Mouse (Mus musculus) kidney, adult 2 months (tissue): ENCODE data around the gene Ube3b. TPM values are rescaled to one million over a fixed set of nuclear protein-coding genes. Genes with fewer than 3 reads are reported as not detected.

Experiments
- DNase-seq: peaks from one replicate; pipeline ENCODE4 v3.0.0; 2021
- H3K27ac ChIP-seq: fragments of 200-500 bp; 2 replicates; pipeline ENCODE4 v1.5.1; 2012; ENCODE audit warnings: low read depth, low read length, control low read depth, inconsistent platforms; ENCODE audit not compliant: insufficient read depth
- H3K27me3 ChIP-seq: fragments of 200-500 bp; replicated peaks from 2 replicates; pipeline ENCODE4 v1.6.1; 2012; ENCODE audit warnings: mild to moderate bottlenecking, moderate library complexity, low read length, inconsistent platforms; ENCODE audit not compliant: control insufficient read depth, insufficient read depth
- H3K36me3 ChIP-seq: fragments of 200-500 bp; 2 replicates; pipeline ENCODE4 v1.6.1; 2012; ENCODE audit warnings: mild to moderate bottlenecking, moderate library complexity, low read length, inconsistent platforms; ENCODE audit not compliant: control insufficient read depth, insufficient read depth
- H3K4me1 ChIP-seq: fragments of 200-500 bp; 2 replicates; pipeline ENCODE4 v1.6.1; 2011; ENCODE audit warnings: low read length; ENCODE audit not compliant: control insufficient read depth, insufficient read depth
- H3K4me3 ChIP-seq: fragments of 200-500 bp; 2 replicates; pipeline ENCODE4 v1.5.1; 2011; ENCODE audit warnings: mild to moderate bottlenecking, low read depth, low read length, control low read depth; ENCODE audit not compliant: insufficient read depth
- CTCF ChIP-seq: fragments of 200-500 bp; conservative IDR thresholded peaks from 2 replicates; pipeline ENCODE4 v1.5.1; 2011; ENCODE audit warnings: low read depth, mild to moderate bottlenecking, control low read depth, low read length, moderate library complexity, mixed read lengths; ENCODE audit not compliant: insufficient read depth, insufficient read length
- POLR2A ChIP-seq: fragments of 200-500 bp; IDR thresholded peaks from one replicate; pipeline ENCODE4 v1.6.1; 2011; ENCODE audit warnings: low read depth, low read length, control low read depth
- WGBS: fragments of 180-500 bp; shearing (Covaris S2); methylation state at CpG from one replicate; pipeline ENCODE4 v1.1.7; 2018; 5-methylcytosine and 5-hydroxymethylcytosine counted together
- polyA plus RNA-seq: library from polyadenylated mRNA; depleted of rRNA; stranded (reverse); fragments of >200 nt; gene quantifications from 2 replicates; pipeline ENCODE4 v1.2.3, GENCODE M21; 2012

Ube3b gene
- polyA plus RNA-seq, 1 experiment, result 70.9 TPM

DNA sequence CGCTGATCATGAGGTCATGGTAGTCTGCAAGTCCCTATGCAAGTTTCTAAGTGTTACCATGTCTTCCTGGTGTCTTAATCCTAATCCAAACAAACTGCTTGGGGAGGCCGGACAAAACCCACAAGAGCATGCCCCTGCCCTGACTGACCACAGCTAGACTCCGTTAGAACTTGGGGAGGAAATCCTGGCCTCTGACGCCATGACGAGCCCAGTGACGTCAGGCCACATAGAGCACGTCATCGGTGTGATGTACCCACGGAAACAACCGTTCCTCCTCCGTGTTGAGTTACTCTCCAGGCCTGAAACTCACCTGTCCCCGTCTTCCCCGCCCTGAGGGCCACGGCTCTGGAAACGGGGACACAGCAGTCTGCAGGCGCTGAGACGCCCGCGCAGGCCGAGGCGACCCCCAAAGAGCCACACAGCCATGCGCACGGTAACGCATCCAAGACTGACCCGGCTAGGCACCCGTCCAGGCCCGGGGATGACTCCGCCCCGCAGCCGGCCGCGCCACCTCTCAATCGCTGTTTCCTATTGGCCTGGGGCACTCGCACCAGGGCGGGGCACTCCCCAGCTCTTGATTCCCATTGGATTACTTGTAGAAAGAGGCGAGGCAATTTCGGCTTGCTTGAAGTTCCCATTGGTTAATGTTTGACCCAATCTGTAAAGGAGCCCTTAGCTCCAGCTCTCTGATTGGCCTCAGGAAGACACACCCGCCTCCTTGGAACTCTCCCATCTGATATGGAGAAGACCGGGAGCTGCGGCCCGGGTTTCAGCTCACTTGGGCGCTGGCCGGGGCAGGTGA is 63.4 kb downstream of the Ube3b start, which contains the start of the genes Mmab and Mvk:
Gene Mmab, minus strand, starts transcription at position 495 of the 802 bp plus-strand sequence.
Gene Mvk, plus strand, starts transcription at position 704 of the 802 bp plus-strand sequence.
- WGBS, result 1% methylated on average over 43 of the region's 43 CpGs
- TF ChIP-seq POLR2A (no peak), CTCF (no peak)
- peak; percentile 99 for DNase-seq
- Histone ChIP-seq H3K27ac (peak within 1 kb of the TSS; percentile 83), H3K4me3 (peak within 1 kb of the TSS; percentile 88), H3K36me3 (no peaks in the 10 kb centered on the region), H3K4me1 (peaks cover 4% of the 10 kb centered on the region; the same call in 1 of the 2 replicates), H3K27me3 (no peaks in the 10 kb centered on the region)

DNA sequence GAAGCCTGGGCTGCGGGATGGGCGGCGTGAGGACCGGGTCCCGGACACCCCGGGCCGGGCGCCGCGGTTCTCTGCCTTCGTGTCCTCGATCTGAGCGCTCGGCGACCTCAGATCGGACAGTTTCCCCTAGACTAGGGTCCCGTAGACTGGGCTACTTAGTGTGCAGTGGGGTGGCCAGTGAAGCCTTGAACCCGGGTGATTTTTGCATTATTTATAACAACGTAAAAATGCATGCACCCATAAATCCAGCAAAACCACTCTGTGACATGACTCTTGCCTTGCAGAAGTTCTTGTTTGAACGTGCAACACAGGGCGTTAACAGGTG is 63.9 kb downstream of the Ube3b start:
- under 1% methylated on average over 21 of the region's 21 CpGs for whole genome bisulfite sequencing

GRCm38 (mm10) chr5:114449011-114449410 is 68.6 kb downstream of the Ube3b start:
- 74% methylated on average over 4 of the region's 4 CpGs for WGBS
- Histone ChIP-seq H3K27ac (no peak overlapping the region), H3K27me3 (no peaks in the 10 kb centered on the region), H3K36me3 (no peaks in the 10 kb centered on the region), H3K4me1 (peaks cover 4% of the 10 kb centered on the region; the same call in 1 of the 2 replicates), H3K4me3 (no peak overlapping the region)
- no peak for DNase-seq
- TF ChIP-seq POLR2A, result no peak
- no peak for TF ChIP-seq CTCF

More for the DNA sequence above, 63.9 kb downstream of the Ube3b start:
- Histone ChIP-seq H3K27me3 (no peaks in the 10 kb centered on the region), H3K4me3 (peak overlapping the region; percentile 62), H3K36me3 (no peaks in the 10 kb centered on the region), H3K27ac (no peak overlapping the region), H3K4me1 (peaks cover 4% of the 10 kb centered on the region; the same call in 1 of the 2 replicates)
- no peak for DNase-seq
- no peak for TF ChIP-seq POLR2A
- no peak for TF ChIP-seq CTCF

- Histone ChIP-seq H3K27ac (no peak overlapping the region), H3K4me3 (no peak overlapping the region), H3K4me1 (no peaks in the 10 kb centered on the region), H3K27me3 (no peaks in the 10 kb centered on the region), H3K36me3 (no peaks in the 10 kb centered on the region)
- 56% methylated on average over 9 of the region's 9 CpGs for WGBS
- no peak for DNase-seq
- TF ChIP-seq POLR2A (no peak), CTCF (no peak)
These were observed 75.9 kb downstream of the Ube3b start for GRCm38 (mm10) chr5:114456287-114456686.

- Histone ChIP-seq H3K27me3 (no peaks in the 10 kb centered on the region), H3K27ac (no peak overlapping the region), H3K4me3 (no peak overlapping the region), H3K36me3 (no peaks in the 10 kb centered on the region), H3K4me1 (no peaks in the 10 kb centered on the region)
- no peak for DNase-seq
- TF ChIP-seq CTCF, result no peak
- TF ChIP-seq POLR2A, result no peak
- WGBS, result 69% methylated on average over 16 of the region's 16 CpGs
These were observed 76.7 kb downstream of the Ube3b start for GRCm38 (mm10) chr5:114456995-114457605.

- no peaks in the 10 kb centered on the region for H3K27me3 ChIP-seq
- DNase-seq, result peak; percentile 77
- TF ChIP-seq POLR2A, result no peak
- TF ChIP-seq CTCF, result peak; percentile 84
- H3K27ac ChIP-seq, result no peak overlapping the region
- H3K4me3 ChIP-seq, result no peak overlapping the region
- 6% methylated on average over 7 of the region's 7 CpGs for WGBS
- no peaks in the 10 kb centered on the region for H3K36me3 ChIP-seq
- no peaks in the 10 kb centered on the region for H3K4me1 ChIP-seq
These were observed 80.8 kb downstream of the Ube3b start for GRCm38 (mm10) chr5:114461238-114461637.
